ENCODE assay signal across 9 mouse cellular contexts in genomic region chr5:147671765-147672424, GRCm38 (mm10). TPM values are rescaled to one million over a fixed set of nuclear protein-coding genes. Genes with fewer than 3 reads are reported as not detected.
DNase-seq lines count a peak whose midpoint lies in the region; ATAC-seq and TF ChIP-seq lines count a peak whose summit lies in the region.
"Had no signal": no experiment of that assay in that cellular context is flagged by ENCODE, and none has a peak within 500 bp of the region (broad histone marks: within the 10 kb centered on the region; RNA-seq: fewer than 3 reads in every experiment).

No protein-coding gene starts in this region.

- 82% methylated on average over 19 of the region's 19 CpGs for WGBS in midbrain, postnatal 0 days
- WGBS in midbrain, embryonic 13.5 days = 88% methylated on average over 19 of the region's 19 CpGs

- intact Hi-C loops in heart, postnatal 10 days (cut with DNase I) = no loop called here
- intact Hi-C loops in left cerebral cortex, postnatal 10 days (cut with DNase I) = no loop called here

- H3K27me3 ChIP-seq in midbrain, postnatal 0 days (ENCODE audit: insufficient read depth, low read length) = no peaks in the 10 kb centered on the region
- H3K27me3 ChIP-seq in midbrain, embryonic 13.5 days = no peaks in the 10 kb centered on the region
- H3K27me3 ChIP-seq: midbrain, embryonic 12.5 days; Patski had no signal

- H3K4me2 ChIP-seq in midbrain, postnatal 0 days (ENCODE audit: low read depth, low read length, poor library complexity, severe bottlenecking) = no peak overlapping the region
- H3K4me2 ChIP-seq in midbrain, embryonic 13.5 days (replicated peaks) = no peak overlapping the region
- H3K4me2 ChIP-seq: midbrain, embryonic 12.5 days had no signal

- no peaks in the 10 kb centered on the region for H3K36me3 ChIP-seq in midbrain, postnatal 0 days (ENCODE audit: insufficient read depth, low read length)
- no peaks in the 10 kb centered on the region for H3K36me3 ChIP-seq in midbrain, embryonic 13.5 days
- H3K36me3 ChIP-seq: midbrain, embryonic 12.5 days had no signal

- no peak overlapping the region for H3K4me3 ChIP-seq in midbrain, postnatal 0 days (ENCODE audit: low read depth, low read length)
- no peak overlapping the region for H3K4me3 ChIP-seq in midbrain, embryonic 13.5 days (replicated peaks)
- H3K4me3 ChIP-seq: midbrain, embryonic 12.5 days had no signal

- peak; percentile 17 for DNase-seq in midbrain, postnatal 0 days (ENCODE audit: low spot score)
- peak; percentile 41 to 45 for DNase-seq in heart, postnatal 10 days
- DNase-seq in left cerebral cortex, postnatal 10 days (ENCODE audit: extremely low spot score in 1 of 2, low spot score in 2 of 2) = peak; percentile 36 to 52
- no peak for DNase-seq in c-Kit-positive CD71-positive TER-119-positive erythroid progenitor cells, embryonic 14.5 days (ENCODE audit: low spot score)
- DNase-seq in urinary bladder, adult 2 months (ENCODE audit: low spot score) = no peak
- no peak for DNase-seq in testis, postnatal 14 days (ENCODE audit: low spot score)

- no peak overlapping the region for H3K27ac ChIP-seq in midbrain, postnatal 0 days (ENCODE audit: low read depth, low read length)
- H3K27ac ChIP-seq in midbrain, embryonic 13.5 days = no peak overlapping the region
- H3K27ac ChIP-seq: midbrain, embryonic 12.5 days had no signal

- no peaks in the 10 kb centered on the region for H3K9me3 ChIP-seq in midbrain, postnatal 0 days (ENCODE audit: low read length)
- no peaks in the 10 kb centered on the region for H3K9me3 ChIP-seq in midbrain, embryonic 13.5 days
- H3K9me3 ChIP-seq: midbrain, embryonic 12.5 days had no signal

- no peak overlapping the region for H3K9ac ChIP-seq in midbrain, postnatal 0 days (replicated peaks; ENCODE audit: low read length, poor library complexity, severe bottlenecking)
- no peak overlapping the region for H3K9ac ChIP-seq in midbrain, embryonic 13.5 days (replicated peaks)
- H3K9ac ChIP-seq: midbrain, embryonic 12.5 days had no signal

- no peak for ATAC-seq in midbrain, postnatal 0 days (ENCODE audit: low FRiP score)
- no peak for ATAC-seq in midbrain, embryonic 13.5 days
- ATAC-seq: Patski had no signal

- TF ChIP-seq CTCF in midbrain, postnatal 0 days (IDR thresholded peaks at IDR 0.05) = no peak

- no peaks in the 10 kb centered on the region for H3K4me1 ChIP-seq in midbrain, postnatal 0 days (ENCODE audit: insufficient read depth, low read length)
- H3K4me1 ChIP-seq in midbrain, embryonic 13.5 days (replicated peaks) = no peaks in the 10 kb centered on the region
- H3K4me1 ChIP-seq: midbrain, embryonic 12.5 days had no signal

RNA-seq across cellular contexts. Expression of gene Flt1, which starts 53.9 kb away (rescaled TPM):
- total RNA-seq in midbrain, postnatal 0 days (2014; rRNA removed) = 15.2 and 16.8 TPM in 2 replicates
- 9.0 and 9.7 TPM in 2 replicates for polyA plus RNA-seq in midbrain, postnatal 0 days (2015; fragmentation: Nextera tagmentation; extraction: Ambion mirVana)
- 8.1 and 9.9 TPM in 2 replicates for polyA plus RNA-seq in midbrain, embryonic 13.5 days (2015; fragmentation: Nextera tagmentation; extraction: Ambion mirVana)
- 10 to 100 TPM; 53.6 to 56.0 TPM for total RNA-seq in heart, postnatal 10 days (2021)
- total RNA-seq in left cerebral cortex, postnatal 10 days (2021) = 10 to 100 TPM; 23.5 to 24.7 TPM
- 9.1 and 13.5 TPM in 2 replicates for polyA plus RNA-seq in urinary bladder, adult 2 months (2012; rRNA removed)

Comparison
In these comparisons a context has a peak if more than half of its experiments do, and no peak if none do; other contexts are left out.
1. DNase-seq: peak in midbrain, postnatal 0 days (single experiment), heart, postnatal 10 days (2 of 2) and left cerebral cortex, postnatal 10 days (2 of 2); none in c-Kit-positive CD71-positive TER-119-positive erythroid progenitor cells, embryonic 14.5 days (single experiment), urinary bladder, adult 2 months (single experiment) and testis, postnatal 14 days (single experiment).